Mouse (Mus musculus) C2C12 (cell line): ENCODE measurements around the gene Slc25a20.

Experiments
- CEBPB ChIP-seq: IDR thresholded peaks from one replicate; pipeline ENCODE4 v1.6.1; 2011; ENCODE audit warnings: low read depth, mild to moderate bottlenecking, control low read depth, moderate library complexity
- CTCF ChIP-seq: IDR thresholded peaks from one replicate; pipeline ENCODE4 v1.5.1; 2011; ENCODE audit not compliant: control insufficient read depth, insufficient read depth, insufficient read length
- FOSL1 ChIP-seq: IDR thresholded peaks from one replicate; pipeline ENCODE4 v1.8.0; 2011; ENCODE audit warnings: mild to moderate bottlenecking, low read length; ENCODE audit not compliant: poor library complexity, insufficient read depth, severe bottlenecking
- MAX ChIP-seq: IDR thresholded peaks from one replicate; pipeline ENCODE4 v1.6.1; 2011; ENCODE audit warnings: mild to moderate bottlenecking, control low read depth
- MYOD1 ChIP-seq: IDR thresholded peaks from one replicate; pipeline ENCODE4 v1.6.1; 2011; ENCODE audit warnings: low read depth; ENCODE audit not compliant: control insufficient read depth, insufficient read length
- MYOG ChIP-seq: IDR thresholded peaks from one replicate; pipeline ENCODE4 v1.6.1; 2011; ENCODE audit not compliant: control insufficient read depth, insufficient read length; ENCODE audit errors: extremely low read depth
- USF1 ChIP-seq: IDR thresholded peaks from one replicate; pipeline ENCODE4 v1.6.1; 2011; ENCODE audit warnings: low read depth, mild to moderate bottlenecking, control low read depth, moderate library complexity

DNA sequence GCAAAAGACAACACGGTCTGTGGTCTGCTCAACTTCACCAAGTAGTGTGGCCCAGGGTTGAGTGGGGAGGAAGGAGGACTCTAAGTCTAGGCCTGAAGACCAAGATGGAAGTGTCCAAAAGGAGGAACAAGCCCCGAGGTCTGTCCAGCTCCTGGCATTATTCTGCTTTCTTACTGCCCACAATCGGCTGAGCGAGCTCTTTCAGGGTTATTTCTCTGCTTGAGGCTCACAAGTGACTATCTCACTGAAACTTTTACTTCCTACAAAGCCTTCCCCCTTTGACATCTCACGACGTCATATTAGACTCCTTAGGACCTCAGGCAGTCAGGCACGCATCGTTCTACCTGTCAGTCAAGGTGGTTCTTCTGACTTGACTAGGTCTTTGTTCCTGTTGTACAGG, 29.5 kb downstream of the Slc25a20 start:
- no peak for TF ChIP-seq FOSL1
- TF ChIP-seq CTCF, result no peak
- no peak for TF ChIP-seq MAX
- no peak for TF ChIP-seq USF1
- TF ChIP-seq CEBPB, result no peak
- TF ChIP-seq MYOG, result no peak
- no peak for TF ChIP-seq MYOD1
